Mouse (Mus musculus) Muller cell, postnatal 12 days (primary cell): ENCODE data around the gene Pum1.

Experiments used
- DNase-seq: peaks from one replicate; pipeline ENCODE4 v3.0.0-alpha.2; 2015; ENCODE audit errors: inconsistent ontology term

Gene Pum1

GRCm38 (mm10) chr4:130722607-130723006, 59.5 kb downstream of the Pum1 start:
- no peak for DNase-seq

DNA sequence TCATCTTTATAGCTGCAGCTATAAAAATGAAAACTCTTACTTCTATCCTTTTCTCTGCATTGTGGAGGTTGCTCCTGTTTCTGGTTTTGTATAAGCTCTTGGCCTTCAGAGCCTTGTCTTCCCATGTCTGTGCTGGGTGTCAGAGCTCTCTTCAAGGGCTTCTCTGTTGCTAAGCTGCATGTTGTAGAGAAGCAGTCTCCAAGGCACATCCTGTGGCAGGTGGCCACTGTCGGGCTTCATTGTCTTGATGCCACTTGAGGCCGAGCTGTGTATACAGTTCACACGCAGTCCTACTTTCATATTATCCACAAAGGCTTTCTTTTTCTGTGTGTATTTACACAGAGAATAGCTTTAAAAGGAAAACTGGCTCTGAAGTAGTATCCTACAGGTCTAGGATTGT, 63.0 kb downstream of the Pum1 start:
- DNase-seq = no peak

- DNase-seq = no peak
Measured at GRCm38 (mm10) chr4:130735957-130736356, 72.8 kb downstream of the Pum1 start.

- no peak for DNase-seq
Measured at GRCm38 (mm10) chr4:130738527-130738926, 75.4 kb downstream of the Pum1 start.

- no peak for DNase-seq
Measured at GRCm38 (mm10) chr4:130744058-130744457, 80.9 kb downstream of the Pum1 start.

DNA sequence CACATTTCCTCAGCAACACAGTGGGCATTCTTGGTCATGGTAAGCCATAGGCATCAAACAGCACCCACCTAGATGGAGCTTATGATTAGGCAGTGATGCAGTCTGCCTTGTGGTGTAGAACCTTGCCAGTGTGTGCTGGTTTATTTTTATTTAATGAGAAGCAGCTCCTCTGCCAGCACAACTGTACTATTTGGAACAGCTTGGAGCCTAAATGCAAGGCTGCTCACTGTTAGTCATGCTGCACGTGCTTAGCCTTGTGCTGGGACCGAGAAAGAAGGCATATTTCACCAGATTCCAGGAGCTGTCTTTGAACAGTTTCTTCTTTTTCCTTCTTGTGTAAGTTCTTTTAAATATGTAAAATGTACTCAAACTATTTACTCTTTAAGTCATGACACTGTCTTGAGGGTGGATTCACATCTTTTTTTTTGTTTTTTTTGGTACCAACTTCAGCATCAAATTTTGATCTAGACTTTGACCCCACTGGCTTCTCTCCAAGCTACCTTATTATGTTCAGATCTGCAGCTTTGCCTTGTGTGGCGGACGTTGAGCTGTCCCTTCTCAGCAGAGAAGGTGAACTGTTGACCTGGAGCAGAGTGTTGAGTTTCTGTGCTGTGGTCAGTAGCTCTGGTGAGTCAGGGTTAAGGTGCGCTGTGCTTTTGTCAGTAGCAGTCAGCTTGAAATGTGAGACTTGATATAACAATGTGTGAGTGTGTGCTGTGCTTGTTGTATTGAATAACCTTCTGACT, 82.6 kb downstream of the Pum1 start:
- peak; percentile 68 for DNase-seq

DNA sequence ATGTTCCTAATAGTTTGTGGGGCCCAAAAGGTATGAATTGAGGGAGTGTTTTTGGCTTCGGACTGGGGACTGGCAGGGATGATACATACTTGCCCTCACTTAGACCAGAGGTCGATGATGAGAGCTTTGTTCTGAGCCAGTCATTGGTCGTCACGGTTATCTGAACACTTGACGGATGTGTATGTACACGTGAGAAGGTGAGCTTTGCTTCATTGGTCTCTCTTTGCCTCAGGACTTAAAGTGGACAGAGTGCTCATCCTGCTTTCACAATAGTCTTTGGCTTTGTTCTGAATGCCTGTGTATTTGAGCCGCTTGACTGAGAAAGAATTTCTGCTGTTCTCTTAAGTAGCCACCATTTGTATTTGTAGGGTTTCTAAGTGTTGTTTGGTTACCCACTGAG, 86.4 kb downstream of the Pum1 start:
- DNase-seq = peak; percentile 22

DNA sequence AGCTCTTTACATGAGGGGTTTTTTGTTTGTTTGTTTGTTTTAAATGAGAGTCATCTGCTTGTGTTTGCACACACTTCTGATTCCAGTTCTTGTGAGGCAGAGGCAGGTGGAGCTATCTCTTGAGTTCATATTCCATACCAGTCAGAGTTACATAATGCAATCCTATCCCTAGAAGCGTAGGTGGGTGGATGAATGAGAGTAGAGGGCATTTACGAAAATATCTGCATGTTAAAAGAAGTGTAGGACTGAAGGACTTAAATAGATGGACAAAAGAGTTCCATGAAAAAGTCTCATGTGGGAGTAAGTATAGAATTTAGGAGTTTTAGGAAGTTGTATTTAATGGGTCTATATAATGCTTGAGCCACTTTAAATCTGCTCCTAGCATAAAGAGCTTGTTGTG, 88.8 kb downstream of the Pum1 start:
- DNase-seq = no peak

DNA sequence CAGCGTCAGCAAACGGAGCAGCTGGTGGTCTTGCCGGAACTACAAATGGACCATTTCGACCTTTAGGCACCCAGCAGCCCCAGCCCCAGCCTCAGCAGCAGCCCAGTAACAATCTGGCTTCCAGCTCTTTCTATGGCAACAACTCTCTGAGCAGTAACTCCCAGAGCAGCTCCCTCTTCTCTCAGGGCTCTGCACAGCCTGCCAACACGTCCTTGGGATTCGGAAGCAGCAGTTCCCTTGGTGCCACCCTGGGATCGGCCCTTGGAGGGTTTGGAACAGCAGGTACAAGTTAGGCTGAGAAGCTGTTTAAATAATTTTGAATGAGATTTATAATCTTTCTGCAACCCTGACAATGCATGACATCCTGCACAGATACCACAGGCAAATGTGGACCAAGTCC, 89.5 kb downstream of the Pum1 start:
- no peak for DNase-seq

- no peak for DNase-seq
Measured at GRCm38 (mm10) chr4:130753755-130754154, 90.6 kb downstream of the Pum1 start.

- DNase-seq = no peak
Measured at GRCm38 (mm10) chr4:130754776-130755175, 91.7 kb downstream of the Pum1 start.

GRCm38 (mm10) chr4:130759875-130760274, 96.8 kb downstream of the Pum1 start:
- no peak for DNase-seq

DNA sequence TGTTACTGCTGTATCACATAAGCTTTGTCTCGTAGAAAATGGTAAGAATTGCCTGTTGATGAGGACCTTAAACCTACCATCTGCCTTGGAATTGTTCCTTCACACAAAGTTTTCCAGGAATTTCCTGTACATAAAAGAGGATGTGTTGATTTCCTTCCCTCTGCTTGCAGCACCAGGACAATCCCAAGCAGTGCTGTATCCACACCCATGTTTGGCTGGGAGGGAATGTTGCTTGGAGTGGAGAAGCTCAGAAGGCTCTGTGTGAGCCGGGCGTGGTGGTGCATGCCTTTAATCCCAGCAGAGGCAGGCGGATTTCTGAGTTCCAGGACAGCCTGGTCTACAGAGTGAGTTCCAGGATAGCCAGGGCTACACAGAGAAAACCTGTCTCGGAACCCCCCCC, 98.7 kb downstream of the Pum1 start:
- no peak for DNase-seq

GRCm38 (mm10) chr4:130765399-130766160, 102.5 kb downstream of the Pum1 start:
- no peak for DNase-seq

GRCm38 (mm10) chr4:130766387-130766786, 103.3 kb downstream of the Pum1 start:
- DNase-seq = no peak

DNA sequence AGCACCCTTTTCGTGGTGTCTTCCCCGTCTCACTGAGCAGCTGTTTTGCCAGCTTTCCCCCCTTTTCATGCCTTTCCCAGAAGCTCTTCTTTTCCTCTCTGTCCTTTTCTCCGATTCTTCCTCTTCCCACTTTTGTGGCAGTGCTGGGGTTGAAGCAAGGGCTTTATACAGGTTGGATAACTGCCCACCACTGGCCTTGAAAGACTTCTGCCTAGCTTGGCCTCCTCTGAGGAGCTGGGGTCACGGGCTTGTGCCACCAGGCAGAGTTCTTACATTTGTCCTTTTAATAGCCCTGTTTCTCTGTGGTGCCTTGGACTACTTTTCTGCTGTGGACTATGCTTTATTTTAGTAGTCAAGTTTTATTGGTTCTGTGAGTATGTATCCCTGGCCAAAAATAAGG, 103.8 kb downstream of the Pum1 start:
- DNase-seq = no peak

GRCm38 (mm10) chr4:130773899-130774298, 110.8 kb downstream of the Pum1 start:
- no peak for DNase-seq

GRCm38 (mm10) chr4:130774822-130775221, 111.7 kb downstream of the Pum1 start:
- DNase-seq = no peak

DNA sequence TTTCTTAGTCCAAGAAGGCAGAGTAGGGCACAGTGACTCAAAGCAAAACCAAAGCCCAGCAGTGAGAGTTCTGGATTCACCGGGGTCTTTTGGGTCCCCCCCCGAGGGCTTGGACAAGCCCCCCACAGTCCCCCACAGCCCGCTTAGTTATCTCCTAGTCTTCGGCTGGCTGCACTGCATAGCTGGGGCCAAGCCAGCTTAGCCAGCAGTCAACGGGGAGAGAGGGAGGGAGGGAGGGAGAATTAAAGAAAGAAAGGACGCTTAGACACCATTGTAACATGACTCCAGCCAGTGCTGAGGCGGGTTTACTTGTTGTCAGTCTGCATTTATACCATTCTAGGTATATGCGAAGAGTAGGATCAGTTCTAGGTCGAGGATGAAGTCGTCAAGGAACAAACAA, 114.5 kb downstream of the Pum1 start:
- no peak for DNase-seq

DNA sequence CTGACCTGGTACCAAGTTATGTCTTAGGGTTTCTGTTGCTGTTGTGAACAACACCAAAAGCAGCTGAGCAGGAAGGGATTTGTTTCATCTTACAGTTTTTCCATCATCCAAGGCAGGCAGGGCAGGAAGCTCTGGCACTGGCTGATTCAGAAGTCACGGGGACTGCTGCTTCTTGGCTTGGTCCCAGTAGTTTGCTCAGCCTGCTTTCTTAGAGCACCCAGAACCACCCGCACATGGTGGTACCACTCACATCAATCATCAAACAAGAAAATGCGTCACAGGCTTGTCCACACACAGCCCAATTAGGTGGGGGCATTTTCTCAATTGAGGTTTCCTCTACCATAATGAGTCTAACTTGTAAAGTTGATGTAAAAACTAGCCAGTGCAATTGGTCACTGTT, 115.9 kb downstream of the Pum1 start:
- no peak for DNase-seq

DNA sequence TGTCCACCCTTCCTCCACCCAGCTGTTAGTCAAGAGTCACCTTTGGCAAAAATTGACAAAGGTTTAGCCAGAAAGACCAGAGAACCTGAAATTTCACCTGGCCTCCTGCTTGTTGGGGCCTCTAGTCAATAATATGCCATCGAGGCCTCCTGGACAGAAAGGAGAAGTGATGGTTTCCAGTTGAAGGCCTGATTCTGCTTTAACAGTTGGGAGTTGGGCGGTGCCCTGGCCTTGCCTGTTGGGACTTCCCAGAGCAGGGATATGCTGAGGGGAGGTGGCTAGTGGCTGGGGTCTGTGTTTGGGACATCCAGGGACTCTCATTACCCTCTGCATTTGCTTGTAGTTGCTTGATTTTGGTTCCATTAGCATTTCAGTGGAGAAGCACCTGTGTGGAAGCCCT, 119.4 kb downstream of the Pum1 start:
- DNase-seq = no peak

DNA sequence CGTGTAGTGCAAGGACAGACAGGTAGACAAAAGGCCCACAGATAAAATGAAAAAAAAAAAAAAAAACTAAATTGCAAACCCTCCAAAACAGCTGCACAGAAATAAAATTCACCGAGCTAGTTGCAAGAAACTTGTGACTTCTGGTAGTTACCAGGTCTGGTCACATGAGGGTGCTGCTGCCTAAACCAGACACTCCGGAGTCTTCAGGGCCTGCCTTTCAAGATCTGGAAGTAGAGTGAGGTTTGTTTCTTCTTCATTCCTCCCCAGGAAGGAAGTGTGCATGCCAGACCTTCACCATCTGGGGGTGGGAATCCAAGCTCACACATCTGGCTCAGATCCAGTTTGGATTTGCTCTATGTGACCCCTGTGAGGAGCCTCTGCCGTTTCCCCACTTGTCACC, 121.6 kb downstream of the Pum1 start:
- DNase-seq = no peak

DNA sequence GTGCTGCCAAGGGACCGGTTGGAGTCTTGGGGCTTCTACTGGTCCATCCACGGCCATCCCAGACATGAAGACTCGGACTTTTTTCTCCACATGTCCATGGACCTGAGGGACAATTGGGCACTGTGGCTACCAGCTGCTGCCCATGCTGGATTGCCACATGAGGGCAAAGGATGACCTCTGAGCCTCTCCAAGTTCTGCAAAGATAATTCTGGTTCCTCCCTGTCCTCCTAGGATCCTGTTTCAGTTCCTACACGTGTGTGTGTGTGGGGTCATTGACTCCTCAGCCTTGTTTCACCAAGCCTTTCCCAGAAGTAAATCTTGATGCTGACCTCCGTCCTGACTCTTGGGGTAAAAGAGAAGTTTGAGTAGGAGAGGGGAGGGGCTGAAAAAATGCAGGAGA, 124.4 kb downstream of the Pum1 start:
- no peak for DNase-seq
